Mouse (Mus musculus) embryonic facial prominence, embryonic 15.5 days (tissue): Measurements from ENCODE around the gene Mettl1. TPM values are rescaled to one million over a fixed set of nuclear protein-coding genes. Genes with fewer than 3 reads are reported as not detected.
A peak's percentile ranks its signal among the peaks of the same experiment; 100 is the strongest.
"Not testable (repeated sequence)": the region's sequence is repeated elsewhere in the genome, so short reads cannot be mapped to it uniquely, and the experiment has no call there.

Experiments used
- ATAC-seq: fragments of 200-750 bp; cut with Nextera tagmentation; 2 replicates; pipeline ENCODE4 v1.8.0; 2017; ENCODE audit warnings: low read depth, moderate TSS enrichment; ENCODE audit not compliant: insufficient number of reproducible peaks, low FRiP score, low TSS enrichment
- H3K27ac ChIP-seq: fragments of 300-500 bp; sonication (generic); replicated peaks from 2 replicates; pipeline ENCODE4 v1.5.1; 2015; ENCODE audit warnings: mild to moderate bottlenecking, inconsistent platforms
- H3K27me3 ChIP-seq: fragments of 300-500 bp; sonication (generic); 2 replicates; pipeline ENCODE4 v1.6.1; 2015; ENCODE audit warnings: inconsistent platforms
- H3K36me3 ChIP-seq: fragments of 300-500 bp; sonication (generic); 2 replicates; pipeline ENCODE4 v1.6.1; 2015; ENCODE audit warnings: mild to moderate bottlenecking, inconsistent platforms
- H3K4me1 ChIP-seq: fragments of 300-500 bp; sonication (generic); 2 replicates; pipeline ENCODE4 v1.6.1; 2015; ENCODE audit warnings: inconsistent platforms
- H3K4me2 ChIP-seq: fragments of 300-500 bp; sonication (generic); replicated peaks from 2 replicates; pipeline ENCODE4 v1.6.1; 2015; ENCODE audit warnings: mild to moderate bottlenecking, inconsistent platforms
- H3K4me3 ChIP-seq: fragments of 300-500 bp; sonication (generic); replicated peaks from 2 replicates; pipeline ENCODE4 v1.5.1; 2015; ENCODE audit warnings: mild to moderate bottlenecking, inconsistent platforms
- H3K9ac ChIP-seq: fragments of 300-500 bp; sonication (generic); 2 replicates; pipeline ENCODE4 v1.6.1; 2015; ENCODE audit warnings: inconsistent platforms
- H3K9me3 ChIP-seq: fragments of 300-500 bp; sonication (generic); replicated peaks from 2 replicates; pipeline ENCODE4 v1.6.1; 2016; ENCODE audit warnings: inconsistent platforms
- WGBS: fragments of 180-500 bp; shearing (Covaris S2); methylation state at CpG from one replicate; pipeline ENCODE4 v1.1.7; 2015; 5-methylcytosine and 5-hydroxymethylcytosine counted together
- polyA plus RNA-seq: library from polyadenylated mRNA; unstranded; fragments of >200 nt; fragmentation: Nextera tagmentation; extraction: Ambion mirVana; gene quantifications from 2 replicates; pipeline ENCODE4 v1.2.1, GENCODE M21; 2015

The Mettl1 gene
- polyA plus RNA-seq, 1 experiment from 2014 or later, result 55.2 TPM

DNA sequence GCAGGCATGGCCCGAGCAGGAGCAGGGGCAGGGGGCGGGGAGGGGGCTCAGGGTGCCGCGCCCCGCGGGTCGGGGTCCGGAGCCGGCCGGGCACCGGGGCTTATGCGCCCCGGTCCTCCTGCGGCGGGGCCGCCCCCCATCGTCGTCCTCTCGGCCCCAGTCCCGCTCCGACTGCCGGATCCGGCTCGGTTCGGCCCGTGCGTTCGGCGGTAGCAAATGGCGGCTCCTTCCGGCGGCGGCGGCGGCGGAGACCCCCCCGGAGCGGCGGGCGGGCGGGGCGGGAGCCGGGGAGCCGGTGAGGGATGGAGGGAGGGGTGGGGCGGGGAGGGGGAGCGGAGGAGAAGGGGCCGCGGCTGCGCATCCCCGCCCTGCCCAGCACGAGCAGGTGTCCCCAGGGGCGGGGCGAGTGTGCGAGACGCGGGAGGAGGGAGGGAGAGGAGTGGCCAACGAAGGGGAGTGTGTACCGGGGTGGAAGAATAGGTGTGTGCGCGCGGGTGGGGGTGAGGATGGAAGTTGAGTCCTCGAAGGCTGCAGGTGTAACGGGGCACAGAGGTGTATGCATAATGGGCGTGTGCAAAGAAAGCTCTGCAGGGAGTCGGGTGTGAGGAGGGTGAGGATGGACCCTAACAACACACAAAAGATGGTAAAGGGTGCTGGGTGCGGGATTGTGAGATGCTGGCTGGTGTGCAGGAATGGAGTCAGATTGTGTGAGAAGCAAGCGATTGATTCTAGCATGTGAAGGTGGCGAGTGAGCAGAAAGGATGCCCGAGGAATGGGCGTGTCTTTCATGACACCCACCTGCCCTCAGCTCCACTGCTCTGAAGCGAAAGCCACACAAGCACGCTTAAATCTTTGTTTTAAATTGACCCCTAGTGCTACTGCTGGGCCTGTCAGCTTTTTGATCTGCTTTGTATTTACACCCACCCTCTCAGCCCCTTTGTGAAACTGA lies 19.0 kb downstream of the Mettl1 start, which contains the start of gene March9:
Gene March9 (minus strand): TSS at position 217 of the 949 bp plus-strand sequence.
- H3K4me3 ChIP-seq, result peak within 1 kb of the TSS; percentile 78
- ATAC-seq, result peak; percentile 22
- H3K27me3 ChIP-seq, result no peaks in the 10 kb centered on the region
- WGBS, result under 1% methylated on average over 43 of the region's 72 CpGs
- H3K9ac ChIP-seq, result peak within 1 kb of the TSS; percentile 73
- H3K4me2 ChIP-seq, result peak within 1 kb of the TSS; percentile 86
- H3K36me3 ChIP-seq, result peaks cover 24% of the 10 kb centered on the region
- peaks cover 33% of the 10 kb centered on the region for H3K4me1 ChIP-seq
- H3K9me3 ChIP-seq, result no peaks in the 10 kb centered on the region
- peak within 1 kb of the TSS; percentile 70 for H3K27ac ChIP-seq

DNA sequence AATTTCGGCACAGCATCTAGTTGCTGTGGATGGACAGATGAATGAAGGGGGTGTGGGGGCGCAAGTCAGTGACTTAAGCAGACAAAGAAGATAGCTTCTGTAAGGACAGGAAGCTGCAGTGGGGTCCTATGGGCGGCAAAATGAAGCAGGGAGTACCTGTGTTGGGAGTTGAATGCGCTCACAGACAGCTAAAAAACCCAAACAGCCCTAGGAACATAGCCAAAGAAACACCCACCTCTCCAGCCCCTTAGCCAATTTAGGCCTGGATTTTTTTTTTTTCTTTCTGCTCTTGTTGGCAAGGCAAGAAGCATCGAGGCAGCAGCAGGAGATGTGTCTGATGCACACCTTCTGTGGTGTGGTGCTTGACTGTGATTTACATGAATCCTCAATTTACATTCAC lies 19.9 kb downstream of the Mettl1 start:
- no peaks in the 10 kb centered on the region for H3K27me3 ChIP-seq
- H3K4me1 ChIP-seq, result peaks cover 33% of the 10 kb centered on the region
- no peak overlapping the region for H3K9ac ChIP-seq
- WGBS, result 36% methylated on average over 5 of the region's 5 CpGs
- H3K9me3 ChIP-seq, result no peaks in the 10 kb centered on the region
- H3K27ac ChIP-seq, result no peak overlapping the region
- ATAC-seq, result no peak
- peaks cover 24% of the 10 kb centered on the region for H3K36me3 ChIP-seq
- no peak overlapping the region for H3K4me2 ChIP-seq
- no peak overlapping the region for H3K4me3 ChIP-seq

DNA sequence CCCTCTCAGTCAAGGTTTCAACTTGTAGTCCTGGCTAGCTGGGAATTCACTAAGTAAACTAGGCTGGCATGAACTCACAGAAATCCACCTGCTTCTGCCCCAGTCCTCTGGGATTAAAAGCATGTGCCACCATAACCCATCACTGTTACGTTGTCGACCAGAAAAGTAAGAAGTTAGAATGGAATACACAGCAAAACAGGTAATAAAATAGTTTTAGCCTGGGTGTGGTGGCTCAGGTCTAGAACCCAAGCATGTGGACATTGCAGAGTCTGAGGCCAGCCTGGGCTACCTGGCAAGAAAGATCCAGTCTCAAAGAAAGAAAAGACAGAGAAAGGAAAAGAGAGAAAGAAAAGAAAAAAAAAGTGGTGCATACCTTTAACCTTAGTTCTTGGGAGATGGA lies 20.3 kb downstream of the Mettl1 start:
- peaks cover 25% of the 10 kb centered on the region for H3K36me3 ChIP-seq
- no peak overlapping the region for H3K27ac ChIP-seq
- H3K9ac ChIP-seq, result no peak overlapping the region
- 74% methylated on average over 2 of the region's 2 CpGs for WGBS
- no peak overlapping the region for H3K4me3 ChIP-seq
- no peak for ATAC-seq
- H3K9me3 ChIP-seq, result no peaks in the 10 kb centered on the region
- H3K4me1 ChIP-seq, result peaks cover 33% of the 10 kb centered on the region
- H3K4me2 ChIP-seq, result no peak overlapping the region
- no peaks in the 10 kb centered on the region for H3K27me3 ChIP-seq

DNA sequence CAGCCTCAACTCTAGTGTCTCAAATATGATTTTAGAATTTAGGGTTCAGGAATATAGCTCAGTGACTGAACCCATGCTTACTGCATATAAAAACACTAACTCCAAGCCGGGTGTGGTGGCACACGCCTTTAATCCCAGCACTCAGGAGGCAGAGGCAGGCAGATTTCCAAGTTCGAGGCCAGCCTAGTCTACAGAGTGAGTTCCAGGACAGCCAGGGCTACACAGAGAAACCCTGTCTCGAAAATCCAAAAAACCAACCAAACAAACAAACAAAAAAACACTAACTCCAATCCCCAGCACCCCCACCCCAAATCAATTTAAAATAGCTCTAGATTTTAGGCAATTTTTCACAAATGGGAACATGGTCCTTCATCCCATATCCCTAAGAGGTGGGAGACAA lies 20.9 kb downstream of the Mettl1 start:
- H3K4me2 ChIP-seq, H3K27me3 ChIP-seq, H3K27ac ChIP-seq, H3K9ac ChIP-seq, H3K9me3 ChIP-seq, ATAC-seq, H3K4me3 ChIP-seq: not testable (repeated sequence)
- peaks cover 33% of the 10 kb centered on the region for H3K4me1 ChIP-seq
- 87% methylated on average over 4 of the region's 4 CpGs for WGBS
- peaks cover 30% of the 10 kb centered on the region for H3K36me3 ChIP-seq

DNA sequence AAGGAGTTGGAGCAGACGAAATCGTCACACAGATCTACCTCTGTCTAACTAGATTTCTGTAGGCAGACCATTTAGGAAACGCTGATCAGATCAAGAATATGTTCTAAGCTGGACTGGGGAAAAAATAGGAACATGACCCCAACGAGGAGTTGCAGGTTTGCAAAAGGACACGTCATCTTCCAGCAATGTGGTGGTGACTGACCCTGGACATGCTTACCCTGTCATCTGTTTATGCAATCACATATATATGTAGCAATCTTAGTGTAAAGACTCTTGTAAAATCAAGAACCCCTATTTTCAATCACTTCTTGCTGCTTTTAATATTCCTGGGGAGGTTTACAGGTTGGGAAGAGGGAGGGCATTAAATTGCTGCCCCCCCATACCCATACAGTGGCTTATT lies 21.3 kb downstream of the Mettl1 start:
- peak overlapping the region; percentile 71; the same call in 1 of the 2 replicates for H3K27ac ChIP-seq
- no peaks in the 10 kb centered on the region for H3K27me3 ChIP-seq
- 70% methylated on average over 5 of the region's 5 CpGs for WGBS
- peaks cover 30% of the 10 kb centered on the region for H3K36me3 ChIP-seq
- no peak for ATAC-seq
- H3K9me3 ChIP-seq, result no peaks in the 10 kb centered on the region
- H3K9ac ChIP-seq, result no peak overlapping the region
- no peak overlapping the region for H3K4me3 ChIP-seq
- H3K4me2 ChIP-seq, result no peak overlapping the region
- H3K4me1 ChIP-seq, result peaks cover 33% of the 10 kb centered on the region

DNA sequence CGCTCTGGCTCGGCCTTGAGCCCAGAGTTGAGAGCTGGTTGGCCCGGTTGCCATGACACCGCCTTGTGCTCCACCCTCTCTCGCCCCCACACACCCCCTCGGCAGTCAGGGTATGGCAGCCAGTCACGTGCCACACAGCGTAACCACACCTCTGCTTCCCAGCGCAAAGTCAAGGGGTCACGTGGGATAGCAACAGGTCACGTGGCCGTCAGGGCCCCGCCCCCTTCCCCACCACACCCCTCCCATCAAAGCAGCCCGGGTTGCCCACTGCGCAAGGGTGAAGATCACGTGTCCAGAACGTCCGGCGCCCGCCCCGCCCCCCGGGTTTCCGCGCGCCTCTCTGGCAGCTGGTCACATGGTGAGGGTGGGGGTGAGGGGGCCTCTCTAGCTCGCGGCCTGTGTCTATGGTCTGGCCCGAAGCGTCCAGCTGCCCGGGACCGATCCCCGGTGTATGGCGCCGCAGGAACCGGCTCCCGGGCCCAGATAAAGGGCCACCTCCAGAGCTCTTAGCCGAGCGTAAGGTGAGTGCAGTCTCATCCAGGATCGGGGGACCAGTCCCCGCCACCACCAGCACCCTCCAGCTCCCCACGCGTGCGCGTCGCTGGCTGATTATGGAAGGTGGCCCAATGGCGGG lies 22.1 kb downstream of the Mettl1 start, which contains the start of gene Cdk4:
Gene Cdk4 (plus strand): TSS at position 296 of the 634 bp plus-strand sequence.
- peaks cover 37% of the 10 kb centered on the region for H3K36me3 ChIP-seq
- H3K9me3 ChIP-seq, result no peaks in the 10 kb centered on the region
- H3K4me1 ChIP-seq, result peaks cover 31% of the 10 kb centered on the region
- peak; percentile 92 for ATAC-seq
- no peaks in the 10 kb centered on the region for H3K27me3 ChIP-seq
- under 1% methylated on average over 46 of the region's 46 CpGs for WGBS
- H3K4me2 ChIP-seq, result peak within 1 kb of the TSS; percentile 66
- peak within 1 kb of the TSS; percentile 95 for H3K9ac ChIP-seq
- peak within 1 kb of the TSS; percentile 84 for H3K4me3 ChIP-seq
- peak within 1 kb of the TSS; percentile 90 for H3K27ac ChIP-seq

DNA sequence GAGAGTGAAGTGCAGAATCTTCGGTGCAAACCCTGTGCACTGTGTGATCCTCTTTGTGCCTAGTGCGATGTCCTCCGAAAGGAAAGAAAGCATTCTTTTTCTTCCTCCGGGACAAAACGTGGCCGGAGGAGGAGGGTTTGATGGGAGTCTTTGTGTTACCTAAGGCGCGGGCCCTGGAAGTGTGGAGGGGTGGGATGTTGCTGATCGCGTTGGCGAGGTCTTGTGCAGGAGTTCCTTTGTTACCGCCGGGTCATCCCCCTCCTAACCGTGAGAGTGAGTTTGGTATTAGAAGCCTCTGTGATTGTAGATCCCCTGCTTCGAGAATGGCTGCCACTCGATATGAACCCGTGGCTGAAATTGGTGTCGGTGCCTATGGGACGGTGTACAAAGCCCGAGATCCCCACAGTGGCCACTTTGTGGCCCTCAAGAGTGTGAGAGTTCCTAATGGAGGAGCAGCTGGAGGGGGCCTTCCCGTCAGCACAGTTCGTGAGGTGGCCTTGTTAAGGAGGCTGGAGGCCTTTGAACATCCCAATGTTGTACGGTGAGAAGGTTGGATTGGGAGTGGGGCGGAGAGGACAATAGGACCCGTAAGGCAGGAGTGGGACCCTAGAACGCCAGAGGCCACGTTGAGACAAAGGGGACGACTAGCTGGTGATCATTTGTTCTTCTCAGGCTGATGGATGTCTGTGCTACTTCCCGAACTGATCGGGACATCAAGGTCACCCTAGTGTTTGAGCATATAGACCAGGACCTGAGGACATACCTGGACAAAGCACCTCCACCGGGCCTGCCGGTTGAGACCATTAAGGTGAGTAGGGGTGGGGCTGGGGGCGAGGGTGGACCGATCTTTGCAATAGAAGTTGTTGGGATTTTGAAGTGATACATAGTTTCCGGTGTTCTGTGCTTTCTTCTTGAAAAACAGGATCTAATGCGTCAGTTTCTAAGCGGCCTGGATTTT lies 23.0 kb downstream of the Mettl1 start:
- Histone ChIP-seq H3K9me3 (no peaks in the 10 kb centered on the region), H3K27me3 (no peaks in the 10 kb centered on the region), H3K27ac (peak overlapping the region; percentile 90), H3K9ac (peak overlapping the region; percentile 95), H3K4me2 (peak overlapping the region; percentile 66), H3K4me3 (peak overlapping the region; percentile 84), H3K36me3 (peaks cover 41% of the 10 kb centered on the region), H3K4me1 (peaks cover 31% of the 10 kb centered on the region)
- 8% methylated on average over 37 of the region's 37 CpGs for WGBS
- no peak for ATAC-seq

DNA sequence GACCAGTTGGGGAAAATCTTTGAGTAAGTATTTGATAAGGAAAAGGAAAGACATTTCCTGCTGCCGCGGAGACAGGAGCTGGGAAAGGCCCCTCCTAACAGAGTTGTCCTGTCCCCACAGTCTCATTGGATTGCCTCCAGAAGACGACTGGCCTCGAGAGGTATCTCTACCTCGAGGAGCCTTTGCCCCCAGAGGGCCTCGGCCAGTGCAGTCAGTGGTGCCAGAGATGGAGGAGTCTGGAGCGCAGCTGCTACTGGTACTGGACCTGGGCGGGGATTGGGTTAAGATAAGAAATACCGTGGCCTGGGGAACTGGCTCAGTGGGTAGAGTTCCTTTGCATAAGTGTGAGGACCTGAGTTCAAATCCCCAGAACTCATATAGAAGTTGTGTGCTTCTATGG lies 24.8 kb downstream of the Mettl1 start:
- H3K9me3 ChIP-seq, result no peaks in the 10 kb centered on the region
- no peaks in the 10 kb centered on the region for H3K27me3 ChIP-seq
- H3K4me3 ChIP-seq, result no peak overlapping the region
- 85% methylated on average over 9 of the region's 9 CpGs for WGBS
- no peak overlapping the region for H3K27ac ChIP-seq
- no peak for ATAC-seq
- H3K36me3 ChIP-seq, result peaks cover 41% of the 10 kb centered on the region
- peaks cover 32% of the 10 kb centered on the region for H3K4me1 ChIP-seq
- no peak overlapping the region for H3K4me2 ChIP-seq
- no peak overlapping the region for H3K9ac ChIP-seq

DNA sequence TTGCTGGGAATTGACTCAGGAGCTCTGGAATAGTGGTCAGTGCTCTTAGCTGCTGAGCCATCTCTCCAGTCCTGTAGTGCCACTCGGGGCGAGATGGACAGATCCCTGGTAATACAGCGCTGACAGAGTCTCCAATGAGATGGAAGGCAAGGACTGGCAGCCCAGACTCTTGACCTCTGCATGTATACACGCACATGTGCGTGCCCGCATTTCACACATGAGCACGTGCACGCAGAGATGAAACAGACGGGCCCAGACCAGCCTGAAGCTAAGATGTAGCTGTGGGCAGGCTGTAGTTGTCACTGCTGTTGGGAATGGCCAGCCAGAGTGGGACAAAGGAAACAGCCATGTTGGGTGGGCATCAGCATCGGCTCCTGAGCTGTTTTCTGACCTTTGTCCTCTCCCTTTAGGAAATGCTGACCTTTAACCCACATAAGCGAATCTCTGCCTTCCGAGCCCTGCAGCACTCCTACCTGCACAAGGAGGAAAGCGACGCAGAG lies 25.4 kb downstream of the Mettl1 start:
- 84% methylated on average over 14 of the region's 14 CpGs for WGBS
- no peak for ATAC-seq

DNA sequence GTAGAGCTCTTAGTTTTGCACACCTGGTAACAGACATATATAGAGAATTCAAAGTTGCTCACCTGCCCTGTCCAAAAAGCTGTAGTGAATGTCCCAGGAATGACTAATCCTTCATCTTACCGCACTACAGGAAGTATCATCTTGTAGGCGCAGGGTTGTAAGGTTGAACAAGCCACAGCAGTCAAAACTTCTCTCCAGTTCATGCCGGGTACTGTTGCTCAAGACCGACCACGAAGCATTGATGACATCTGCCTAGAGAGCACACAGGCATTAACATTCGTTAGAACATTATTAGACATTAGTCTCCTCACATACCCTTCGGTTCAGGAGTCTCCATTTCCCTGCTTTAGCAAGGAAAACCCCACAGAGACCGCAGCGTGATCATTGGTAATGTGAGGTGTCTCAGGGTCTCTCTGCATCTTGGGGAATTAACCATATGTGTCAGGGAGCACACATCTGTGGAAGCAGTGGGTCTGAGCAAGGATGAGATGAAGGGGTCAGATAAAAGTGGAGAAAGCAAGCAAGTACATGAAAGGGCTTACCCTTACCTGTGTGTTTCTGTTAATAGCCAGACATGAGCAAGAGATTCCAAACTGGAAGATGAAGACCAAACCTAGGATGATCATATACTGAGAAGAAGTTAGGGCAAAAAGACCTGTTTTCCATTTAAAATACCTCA lies 27.3 kb downstream of the Mettl1 start:
- 68% methylated on average over 9 of the region's 9 CpGs for WGBS
- H3K4me3 ChIP-seq, result peak overlapping the region; percentile 73
- peak overlapping the region; percentile 59; the same call in 1 of the 2 replicates for H3K9ac ChIP-seq
- ATAC-seq, result no peak
- H3K9me3 ChIP-seq, result no peaks in the 10 kb centered on the region
- peaks cover 41% of the 10 kb centered on the region for H3K36me3 ChIP-seq
- peaks cover 32% of the 10 kb centered on the region for H3K4me1 ChIP-seq
- H3K4me2 ChIP-seq, result peak overlapping the region; percentile 67
- peak overlapping the region; percentile 95 for H3K27ac ChIP-seq
- H3K27me3 ChIP-seq, result no peaks in the 10 kb centered on the region

More for the DNA sequence above, 25.4 kb downstream of the Mettl1 start:
- peaks cover 36% of the 10 kb centered on the region for H3K4me1 ChIP-seq
- no peak overlapping the region for H3K9ac ChIP-seq
- H3K4me3 ChIP-seq, result no peak overlapping the region
- no peaks in the 10 kb centered on the region for H3K9me3 ChIP-seq
- H3K27ac ChIP-seq, result no peak overlapping the region
- H3K36me3 ChIP-seq, result peaks cover 41% of the 10 kb centered on the region
- no peaks in the 10 kb centered on the region for H3K27me3 ChIP-seq
- H3K4me2 ChIP-seq, result no peak overlapping the region
